ENCODE assay signal across 10 mouse cellular contexts in genomic region chr13:112308672-112309071, GRCm38 (mm10). TPM values are rescaled to one million over a fixed set of nuclear protein-coding genes. Genes with fewer than 3 reads are reported as not detected.
A peak's percentile ranks its signal among the peaks of the same experiment; 100 is the strongest.
DNase-seq lines count a peak whose midpoint lies in the region; ATAC-seq and TF ChIP-seq lines count a peak whose summit lies in the region.
"Had no signal": no experiment of that assay in that cellular context is flagged by ENCODE, and none has a peak within 500 bp of the region (broad histone marks: within the 10 kb centered on the region; RNA-seq: fewer than 3 reads in every experiment).

No protein-coding gene starts in this region.

- no peaks in the 10 kb centered on the region for H3K36me3 ChIP-seq in E14TG2a.4 (ENCODE audit: insufficient read depth, low read length)
- no peaks in the 10 kb centered on the region for H3K36me3 ChIP-seq in splenic B cell, adult 2 months (ENCODE audit: control insufficient read depth, insufficient read depth, low read length, poor library complexity, severe bottlenecking)
- no peaks in the 10 kb centered on the region for H3K36me3 ChIP-seq in forebrain, embryonic 12.5 days (replicated peaks)
- H3K36me3 ChIP-seq: embryonic facial prominence, embryonic 15.5 days; limb, embryonic 12.5 days had no signal

- peak; percentile 85 for TF ChIP-seq CTCF in layer of hippocampus, adult 2 months (conservative IDR thresholded peaks at IDR 0.05)
- TF ChIP-seq CTCF in E14TG2a.4 (conservative IDR thresholded peaks at IDR 0.05; ENCODE audit: low read length) = peak; percentile 37

- no peak overlapping the region for H3K27ac ChIP-seq in layer of hippocampus, adult 2 months
- no peak overlapping the region for H3K27ac ChIP-seq in forebrain, embryonic 12.5 days
- H3K27ac ChIP-seq: embryonic facial prominence, embryonic 15.5 days; limb, embryonic 12.5 days had no signal

- H3K27me3 ChIP-seq in E14TG2a.4 (ENCODE audit: insufficient read depth, low read length) = no peaks in the 10 kb centered on the region
- H3K27me3 ChIP-seq in splenic B cell, adult 2 months (ENCODE audit: control insufficient read depth, insufficient read depth, low read length, poor library complexity, severe bottlenecking) = no peaks in the 10 kb centered on the region
- H3K27me3 ChIP-seq in forebrain, embryonic 12.5 days = no peaks in the 10 kb centered on the region
- H3K27me3 ChIP-seq: embryonic facial prominence, embryonic 15.5 days; limb, embryonic 12.5 days had no signal

- ATAC-seq in forebrain, embryonic 12.5 days (ENCODE audit: low FRiP score) = no peak

- no peaks in the 10 kb centered on the region for H3K9me3 ChIP-seq in E14TG2a.4 (ENCODE audit: low read length)
- no peaks in the 10 kb centered on the region for H3K9me3 ChIP-seq in forebrain, embryonic 12.5 days
- H3K9me3 ChIP-seq: embryonic facial prominence, embryonic 15.5 days; limb, embryonic 12.5 days had no signal

- no peak overlapping the region for H3K4me3 ChIP-seq in layer of hippocampus, adult 2 months
- no peak overlapping the region for H3K4me3 ChIP-seq in E14TG2a.4 (replicated peaks; ENCODE audit: low read length)
- no peak overlapping the region for H3K4me3 ChIP-seq in forebrain, embryonic 12.5 days (replicated peaks)
- H3K4me3 ChIP-seq: embryonic facial prominence, embryonic 15.5 days; limb, embryonic 12.5 days had no signal

- WGBS in forebrain, embryonic 12.5 days = 18% methylated on average over 1 of the region's 1 CpGs

- peak in 1 of 2 experiments; percentile 60 for DNase-seq in layer of hippocampus, adult 2 months (ENCODE audit: low spot score in 2 of 2)
- DNase-seq in layer of hippocampus, adult 9-11 months = no peak
- DNase-seq in adrenal gland, postnatal 25 days = peak; percentile 68
- peak; percentile 73 for DNase-seq in heart, postnatal 4 days
- peak; percentile 75 for DNase-seq in lung, postnatal 10 days
- DNase-seq in splenic B cell, adult 2 months (ENCODE audit: low read depth, low spot score) = peak; percentile 86

- H3K4me1 ChIP-seq in E14TG2a.4 (replicated peaks; ENCODE audit: low read depth, low read length) = no peaks in the 10 kb centered on the region
- H3K4me1 ChIP-seq in forebrain, embryonic 12.5 days = no peaks in the 10 kb centered on the region
- H3K4me1 ChIP-seq: limb, embryonic 12.5 days had no signal

- H3K4me2 ChIP-seq in forebrain, embryonic 12.5 days = no peak overlapping the region
- H3K4me2 ChIP-seq: embryonic facial prominence, embryonic 15.5 days; limb, embryonic 12.5 days had no signal

- H3K9ac ChIP-seq in forebrain, embryonic 12.5 days = no peak overlapping the region
- H3K9ac ChIP-seq: embryonic facial prominence, embryonic 15.5 days; limb, embryonic 12.5 days had no signal

RNA-seq across cellular contexts. Expression of gene Ankrd55, which starts 20.4 kb away (rescaled TPM):
- total RNA-seq in layer of hippocampus, adult 2 months (2021) = 1 to 10 TPM; 2.5 to 3.4 TPM
- total RNA-seq in adrenal gland, postnatal 25 days (2021) = 12.2 and 23.4 TPM in 2 replicates
- total RNA-seq in heart, postnatal 4 days (2021) = not detected
- 1.0 and 1.3 TPM in 2 replicates for polyA plus RNA-seq in forebrain, embryonic 12.5 days (2016; fragmentation: Nextera tagmentation; extraction: Ambion mirVana)
